Mouse (Mus musculus): Measurements from ENCODE around the gene Dnase2a. TPM values are rescaled to one million over a fixed set of nuclear protein-coding genes. Genes with fewer than 3 reads are reported as not detected.

Gene Dnase2a
- polyA plus RNA-seq, 1 experiment from 2014 or later = 5.2 TPM

GRCm38 (mm10) chr8:84937620-84938485 is 29.5 kb downstream of the Dnase2a start:
- 62% methylated on average over 13 of the region's 13 CpGs for WGBS
- no peak for ATAC-seq (replicated peaks; ENCODE audit: extremely low read depth, insufficient read depth, low FRiP score)
- peak overlapping the region; percentile 48; the same call in 1 of the 2 replicates for H3K4me3 ChIP-seq (ENCODE audit: low read length)

GRCm38 (mm10) chr8:84943699-84944098 is 35.3 kb downstream of the Dnase2a start:
- no peak overlapping the region for H3K4me2 ChIP-seq (ENCODE audit: low read depth, low read length)
- WGBS = 27% methylated on average over 4 of the region's 4 CpGs
- H3K4me3 ChIP-seq (ENCODE audit: low read length) = no peak overlapping the region
- no peak for ATAC-seq (replicated peaks; ENCODE audit: extremely low read depth, insufficient read depth, low FRiP score)
- peaks cover 5% of the 10 kb centered on the region for H3K4me1 ChIP-seq (ENCODE audit: control insufficient read depth, insufficient read depth, low read length)
- peaks cover 52% of the 10 kb centered on the region for H3K27me3 ChIP-seq (ENCODE audit: control insufficient read depth, insufficient read depth, low read length)
- H3K36me3 ChIP-seq (ENCODE audit: control insufficient read depth, insufficient read depth) = no peaks in the 10 kb centered on the region
- no peak overlapping the region for H3K27ac ChIP-seq (ENCODE audit: low read length)
- no peak overlapping the region for H3K9ac ChIP-seq (ENCODE audit: low read length)
- no peaks in the 10 kb centered on the region for H3K9me3 ChIP-seq (replicated peaks; ENCODE audit: control insufficient read depth, low read length)

More at GRCm38 (mm10) chr8:84937620-84938485, 29.5 kb downstream of the Dnase2a start:
- Histone ChIP-seq H3K27ac (ENCODE audit: low read length) (no peak overlapping the region), H3K9me3 (replicated peaks; ENCODE audit: control insufficient read depth, low read length) (no peaks in the 10 kb centered on the region), H3K27me3 (ENCODE audit: control insufficient read depth, insufficient read depth, low read length) (peaks cover 57% of the 10 kb centered on the region), H3K4me2 (ENCODE audit: low read depth, low read length) (peak overlapping the region; percentile 70; the same call in 1 of the 2 replicates), H3K9ac (ENCODE audit: low read length) (no peak overlapping the region), H3K4me1 (ENCODE audit: control insufficient read depth, insufficient read depth, low read length) (peaks cover 4% of the 10 kb centered on the region; the same call in 1 of the 2 replicates), H3K36me3 (ENCODE audit: control insufficient read depth, insufficient read depth) (no peaks in the 10 kb centered on the region)

GRCm38 (mm10) chr8:84944478-84945160 is 36.3 kb downstream of the Dnase2a start:
- H3K9ac ChIP-seq (ENCODE audit: low read length) = no peak overlapping the region
- no peak overlapping the region for H3K4me3 ChIP-seq (ENCODE audit: low read length)
- no peak overlapping the region for H3K27ac ChIP-seq (ENCODE audit: low read length)
- no peaks in the 10 kb centered on the region for H3K36me3 ChIP-seq (ENCODE audit: control insufficient read depth, insufficient read depth)
- peaks cover 5% of the 10 kb centered on the region for H3K4me1 ChIP-seq (ENCODE audit: control insufficient read depth, insufficient read depth, low read length)
- H3K27me3 ChIP-seq (ENCODE audit: control insufficient read depth, insufficient read depth, low read length) = peaks cover 53% of the 10 kb centered on the region
- no peak for ATAC-seq (replicated peaks; ENCODE audit: extremely low read depth, insufficient read depth, low FRiP score)
- no peaks in the 10 kb centered on the region for H3K9me3 ChIP-seq (replicated peaks; ENCODE audit: control insufficient read depth, low read length)
- H3K4me2 ChIP-seq (ENCODE audit: low read depth, low read length) = no peak overlapping the region
- WGBS = 4% methylated on average over 26 of the region's 26 CpGs

- no peaks in the 10 kb centered on the region for H3K36me3 ChIP-seq (ENCODE audit: control insufficient read depth, insufficient read depth)
- H3K27me3 ChIP-seq (ENCODE audit: control insufficient read depth, insufficient read depth, low read length) = peaks cover 59% of the 10 kb centered on the region
- WGBS = 10% methylated on average over 11 of the region's 11 CpGs
- ATAC-seq (replicated peaks; ENCODE audit: extremely low read depth, insufficient read depth, low FRiP score) = no peak
- peaks cover 5% of the 10 kb centered on the region for H3K4me1 ChIP-seq (ENCODE audit: control insufficient read depth, insufficient read depth, low read length)
- no peak overlapping the region for H3K27ac ChIP-seq (ENCODE audit: low read length)
- H3K9ac ChIP-seq (ENCODE audit: low read length) = no peak overlapping the region
- H3K4me2 ChIP-seq (ENCODE audit: low read depth, low read length) = no peak overlapping the region
- peak overlapping the region; percentile 47; the same call in 1 of the 2 replicates for H3K4me3 ChIP-seq (ENCODE audit: low read length)
- no peaks in the 10 kb centered on the region for H3K9me3 ChIP-seq (replicated peaks; ENCODE audit: control insufficient read depth, low read length)
Measured at GRCm38 (mm10) chr8:84945235-84945632, 36.9 kb downstream of the Dnase2a start.

GRCm38 (mm10) chr8:84945633-84946527 is 37.5 kb downstream of the Dnase2a start:
- no peaks in the 10 kb centered on the region for H3K36me3 ChIP-seq (ENCODE audit: control insufficient read depth, insufficient read depth)
- no peaks in the 10 kb centered on the region for H3K9me3 ChIP-seq (replicated peaks; ENCODE audit: control insufficient read depth, low read length)
- H3K27me3 ChIP-seq (ENCODE audit: control insufficient read depth, insufficient read depth, low read length) = peaks cover 63% of the 10 kb centered on the region
- no peak overlapping the region for H3K27ac ChIP-seq (ENCODE audit: low read length)
- peaks cover 5% of the 10 kb centered on the region for H3K4me1 ChIP-seq (ENCODE audit: control insufficient read depth, insufficient read depth, low read length)
- ATAC-seq (replicated peaks; ENCODE audit: extremely low read depth, insufficient read depth, low FRiP score) = no peak
- H3K4me2 ChIP-seq (ENCODE audit: low read depth, low read length) = peak overlapping the region; percentile 70
- WGBS = 2% methylated on average over 56 of the region's 67 CpGs
- H3K9ac ChIP-seq (ENCODE audit: low read length) = no peak overlapping the region
- H3K4me3 ChIP-seq (ENCODE audit: low read length) = peak overlapping the region; percentile 47

- no peak within 1 kb of the TSS for H3K27ac ChIP-seq (ENCODE audit: low read length)
- H3K4me2 ChIP-seq (ENCODE audit: low read depth, low read length) = peak within 1 kb of the TSS; percentile 70
- ATAC-seq (replicated peaks; ENCODE audit: extremely low read depth, insufficient read depth, low FRiP score) = no peak
- 11% methylated on average over 17 of the region's 17 CpGs for WGBS
- H3K27me3 ChIP-seq (ENCODE audit: control insufficient read depth, insufficient read depth, low read length) = peaks cover 65% of the 10 kb centered on the region
- H3K9me3 ChIP-seq (replicated peaks; ENCODE audit: control insufficient read depth, low read length) = no peaks in the 10 kb centered on the region
- H3K9ac ChIP-seq (ENCODE audit: low read length) = no peak within 1 kb of the TSS
- H3K4me1 ChIP-seq (ENCODE audit: control insufficient read depth, insufficient read depth, low read length) = peaks cover 5% of the 10 kb centered on the region
- no peaks in the 10 kb centered on the region for H3K36me3 ChIP-seq (ENCODE audit: control insufficient read depth, insufficient read depth)
- H3K4me3 ChIP-seq (ENCODE audit: low read length) = peak within 1 kb of the TSS; percentile 47
Measured at GRCm38 (mm10) chr8:84946528-84947240, 38.3 kb downstream of the Dnase2a start, which contains the start of gene Rtbdn. Gene Rtbdn, plus strand, starts transcription at chr8:84946991.

GRCm38 (mm10) chr8:84947241-84947545 is 38.8 kb downstream of the Dnase2a start:
- no peaks in the 10 kb centered on the region for H3K9me3 ChIP-seq (replicated peaks; ENCODE audit: control insufficient read depth, low read length)
- H3K4me2 ChIP-seq (ENCODE audit: low read depth, low read length) = no peak overlapping the region
- 13% methylated on average over 9 of the region's 9 CpGs for WGBS
- no peak overlapping the region for H3K9ac ChIP-seq (ENCODE audit: low read length)
- no peaks in the 10 kb centered on the region for H3K36me3 ChIP-seq (ENCODE audit: control insufficient read depth, insufficient read depth)
- no peak overlapping the region for H3K4me3 ChIP-seq (ENCODE audit: low read length)
- no peak for ATAC-seq (replicated peaks; ENCODE audit: extremely low read depth, insufficient read depth, low FRiP score)
- peaks cover 5% of the 10 kb centered on the region for H3K4me1 ChIP-seq (ENCODE audit: control insufficient read depth, insufficient read depth, low read length)
- H3K27me3 ChIP-seq (ENCODE audit: control insufficient read depth, insufficient read depth, low read length) = peaks cover 64% of the 10 kb centered on the region
- no peak overlapping the region for H3K27ac ChIP-seq (ENCODE audit: low read length)

GRCm38 (mm10) chr8:84949753-84950152 is 41.4 kb downstream of the Dnase2a start:
- WGBS = 17% methylated on average over 12 of the region's 12 CpGs
- H3K27me3 ChIP-seq (ENCODE audit: control insufficient read depth, insufficient read depth, low read length) = peaks cover 52% of the 10 kb centered on the region
- no peak overlapping the region for H3K4me3 ChIP-seq (ENCODE audit: low read length)
- no peak overlapping the region for H3K4me2 ChIP-seq (ENCODE audit: low read depth, low read length)
- H3K9ac ChIP-seq (ENCODE audit: low read length) = no peak overlapping the region
- peaks cover 5% of the 10 kb centered on the region for H3K4me1 ChIP-seq (ENCODE audit: control insufficient read depth, insufficient read depth, low read length)
- no peak overlapping the region for H3K27ac ChIP-seq (ENCODE audit: low read length)
- no peaks in the 10 kb centered on the region for H3K9me3 ChIP-seq (replicated peaks; ENCODE audit: control insufficient read depth, low read length)
- ATAC-seq (replicated peaks; ENCODE audit: extremely low read depth, insufficient read depth, low FRiP score) = no peak
- H3K36me3 ChIP-seq (ENCODE audit: control insufficient read depth, insufficient read depth) = no peaks in the 10 kb centered on the region

Data from heart, embryonic 16.5 days (tissue).